Mouse (Mus musculus): ENCODE measurements around the gene Plcb1. TPM values are rescaled to one million over a fixed set of nuclear protein-coding genes. Genes with fewer than 3 reads are reported as not detected.

Plcb1 gene
- polyA plus RNA-seq, 1 experiment: 2.1 TPM

DNA sequence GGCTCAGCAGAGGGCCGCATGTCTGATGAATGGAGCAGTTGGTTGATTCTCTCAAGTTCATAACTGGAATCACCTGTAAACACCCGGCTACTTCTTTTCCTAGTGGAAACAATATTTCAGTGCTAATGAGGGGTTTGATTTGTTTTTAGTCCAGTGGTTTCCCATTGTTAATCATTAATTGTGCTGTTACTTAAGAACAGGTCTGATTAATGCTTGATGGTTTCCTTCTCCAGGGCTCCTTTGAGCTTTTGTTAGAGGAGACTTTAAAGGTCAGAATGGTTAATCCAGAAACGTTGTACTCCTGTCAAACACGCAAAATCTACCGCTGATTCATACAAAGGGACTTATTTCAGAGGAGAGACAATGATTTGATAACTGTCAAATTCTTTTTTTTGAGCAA is 141.2 kb downstream of the Plcb1 start:
- 31% methylated on average over 5 of the region's 5 CpGs for WGBS
- Histone ChIP-seq H3K36me3 (ENCODE audit: control insufficient read depth, insufficient read depth, low read length) (no peaks in the 10 kb centered on the region), H3K4me1 (ENCODE audit: control insufficient read depth, insufficient read depth, insufficient read length, low read length) (no peaks in the 10 kb centered on the region), H3K27me3 (ENCODE audit: control insufficient read depth, insufficient read depth, low read length) (no peaks in the 10 kb centered on the region; the same call in 1 of the 2 replicates), H3K27ac (ENCODE audit: insufficient read depth, low read depth, low read length) (no peak overlapping the region), H3K4me3 (ENCODE audit: low read depth, low read length) (no peak overlapping the region)
- TF ChIP-seq CTCF (IDR thresholded peaks at IDR 0.05; ENCODE audit: extremely low read depth, insufficient read length, insufficient replicate concordance, low read depth, low read length) (no peak), POLR2A (IDR thresholded peaks at IDR 0.05; ENCODE audit: low read depth, low read length) (no peak)

DNA sequence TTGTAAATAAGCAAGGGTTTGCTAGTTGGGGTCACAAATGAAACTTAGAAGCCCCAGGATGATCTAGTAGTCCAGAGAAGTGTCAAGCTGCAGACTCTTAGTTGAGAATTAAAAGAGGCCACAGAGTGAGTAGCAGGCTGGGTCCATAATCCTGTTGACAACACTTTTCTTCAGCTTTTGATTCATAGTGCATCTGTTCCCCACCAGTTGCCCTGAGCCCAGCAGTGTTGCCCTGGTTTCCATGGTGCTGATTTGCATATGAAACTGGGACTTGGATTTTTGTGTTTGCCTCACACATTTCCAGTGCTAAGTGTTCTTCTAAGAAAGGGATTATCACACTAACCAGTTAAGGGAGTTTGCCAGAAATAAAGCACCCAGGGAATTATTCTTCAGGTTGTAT is 143.6 kb downstream of the Plcb1 start:
- TF ChIP-seq POLR2A (IDR thresholded peaks at IDR 0.05; ENCODE audit: low read depth, low read length) (no peak), CTCF (IDR thresholded peaks at IDR 0.05; ENCODE audit: extremely low read depth, insufficient read length, insufficient replicate concordance, low read depth, low read length) (no peak)
- H3K27ac ChIP-seq (ENCODE audit: insufficient read depth, low read depth, low read length): no peak overlapping the region
- H3K36me3 ChIP-seq (ENCODE audit: control insufficient read depth, insufficient read depth, low read length): no peaks in the 10 kb centered on the region
- no peaks in the 10 kb centered on the region for H3K4me1 ChIP-seq (ENCODE audit: control insufficient read depth, insufficient read depth, insufficient read length, low read length)
- H3K27me3 ChIP-seq (ENCODE audit: control insufficient read depth, insufficient read depth, low read length): no peaks in the 10 kb centered on the region
- no peak overlapping the region for H3K4me3 ChIP-seq (ENCODE audit: low read depth, low read length)

DNA sequence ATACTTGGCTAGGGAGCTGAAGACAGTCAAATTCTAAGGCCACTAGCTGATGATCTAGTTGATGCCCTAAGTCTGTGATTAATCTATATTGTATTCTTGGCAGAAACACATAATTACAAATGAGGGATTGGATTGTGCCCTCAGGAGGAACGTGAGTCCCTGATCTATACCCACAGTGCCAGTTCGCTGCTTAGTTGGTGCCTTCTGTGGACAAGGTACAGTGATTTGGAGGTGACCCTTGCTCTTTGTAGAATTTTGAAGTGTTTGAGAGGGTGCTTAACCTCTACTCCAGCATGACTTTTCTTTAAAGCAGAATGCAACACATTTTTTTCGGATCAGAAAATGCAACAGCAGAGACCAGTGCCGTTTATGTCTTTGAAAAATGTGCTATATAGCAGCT is 145.1 kb downstream of the Plcb1 start:
- 75% methylated on average over 4 of the region's 4 CpGs for WGBS
- TF ChIP-seq CTCF (IDR thresholded peaks at IDR 0.05; ENCODE audit: extremely low read depth, insufficient read length, insufficient replicate concordance, low read depth, low read length) (no peak), POLR2A (IDR thresholded peaks at IDR 0.05; ENCODE audit: low read depth, low read length) (no peak)
- Histone ChIP-seq H3K27ac (ENCODE audit: insufficient read depth, low read depth, low read length) (no peak overlapping the region), H3K27me3 (ENCODE audit: control insufficient read depth, insufficient read depth, low read length) (no peaks in the 10 kb centered on the region), H3K4me1 (ENCODE audit: control insufficient read depth, insufficient read depth, insufficient read length, low read length) (no peaks in the 10 kb centered on the region), H3K4me3 (ENCODE audit: low read depth, low read length) (no peak overlapping the region), H3K36me3 (ENCODE audit: control insufficient read depth, insufficient read depth, low read length) (no peaks in the 10 kb centered on the region)

GRCm38 (mm10) chr2:134931756-134932421 is 146.0 kb downstream of the Plcb1 start:
- Histone ChIP-seq H3K36me3 (ENCODE audit: control insufficient read depth, insufficient read depth, low read length) (no peaks in the 10 kb centered on the region), H3K4me3 (ENCODE audit: low read depth, low read length) (no peak overlapping the region), H3K27me3 (ENCODE audit: control insufficient read depth, insufficient read depth, low read length) (no peaks in the 10 kb centered on the region), H3K27ac (ENCODE audit: insufficient read depth, low read depth, low read length) (no peak overlapping the region), H3K4me1 (ENCODE audit: control insufficient read depth, insufficient read depth, insufficient read length, low read length) (no peaks in the 10 kb centered on the region)
- TF ChIP-seq CTCF (IDR thresholded peaks at IDR 0.05; ENCODE audit: extremely low read depth, insufficient read length, insufficient replicate concordance, low read depth, low read length) (no peak), POLR2A (IDR thresholded peaks at IDR 0.05; ENCODE audit: low read depth, low read length) (no peak)
- WGBS: 36% methylated on average over 5 of the region's 5 CpGs

GRCm38 (mm10) chr2:134935469-134935868 is 149.6 kb downstream of the Plcb1 start:
- TF ChIP-seq CTCF (IDR thresholded peaks at IDR 0.05; ENCODE audit: extremely low read depth, insufficient read length, insufficient replicate concordance, low read depth, low read length) (no peak), POLR2A (IDR thresholded peaks at IDR 0.05; ENCODE audit: low read depth, low read length) (no peak)
- 89% methylated on average over 2 of the region's 2 CpGs for WGBS
- H3K27ac ChIP-seq (ENCODE audit: insufficient read depth, low read depth, low read length): no peak overlapping the region
- H3K4me1 ChIP-seq (ENCODE audit: control insufficient read depth, insufficient read depth, insufficient read length, low read length): no peaks in the 10 kb centered on the region
- H3K36me3 ChIP-seq (ENCODE audit: control insufficient read depth, insufficient read depth, low read length): no peaks in the 10 kb centered on the region
- no peak overlapping the region for H3K4me3 ChIP-seq (ENCODE audit: low read depth, low read length)
- H3K27me3 ChIP-seq (ENCODE audit: control insufficient read depth, insufficient read depth, low read length): no peaks in the 10 kb centered on the region

- Histone ChIP-seq H3K4me3 (ENCODE audit: low read depth, low read length) (no peak overlapping the region), H3K36me3 (ENCODE audit: control insufficient read depth, insufficient read depth, low read length) (no peaks in the 10 kb centered on the region), H3K27me3 (ENCODE audit: control insufficient read depth, insufficient read depth, low read length) (no peaks in the 10 kb centered on the region), H3K4me1 (ENCODE audit: control insufficient read depth, insufficient read depth, insufficient read length, low read length) (no peaks in the 10 kb centered on the region), H3K27ac (ENCODE audit: insufficient read depth, low read depth, low read length) (no peak overlapping the region)
- TF ChIP-seq POLR2A (IDR thresholded peaks at IDR 0.05; ENCODE audit: low read depth, low read length) (no peak), CTCF (IDR thresholded peaks at IDR 0.05; ENCODE audit: extremely low read depth, insufficient read length, insufficient replicate concordance, low read depth, low read length) (no peak)
- WGBS: 71% methylated on average over 6 of the region's 6 CpGs
These were observed 150.2 kb downstream of the Plcb1 start for GRCm38 (mm10) chr2:134935970-134936649.

DNA sequence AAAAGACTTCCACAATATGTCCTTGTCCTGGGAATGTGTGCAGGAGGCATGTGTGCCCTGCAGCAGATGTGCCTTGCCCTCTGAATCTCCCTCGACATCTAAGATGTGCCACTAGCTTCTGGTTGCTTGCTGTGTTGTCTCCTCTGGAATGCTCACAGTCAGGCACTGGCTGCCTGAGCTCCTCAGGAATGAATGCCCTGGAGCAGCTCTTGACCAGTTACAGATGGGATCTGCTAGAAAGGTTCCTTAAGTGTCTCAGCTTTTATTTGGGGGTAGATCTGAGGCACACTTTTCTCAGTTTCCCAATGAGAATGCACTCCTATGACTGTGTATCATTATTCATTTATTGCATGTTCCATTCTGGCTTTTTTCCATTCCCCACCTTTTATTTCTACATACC is 151.8 kb downstream of the Plcb1 start:
- no peak for TF ChIP-seq CTCF (IDR thresholded peaks at IDR 0.05; ENCODE audit: extremely low read depth, insufficient read length, insufficient replicate concordance, low read depth, low read length)

More for the DNA sequence above, 151.8 kb downstream of the Plcb1 start:
- WGBS: 69% methylated on average over 1 of the region's 1 CpGs
- no peaks in the 10 kb centered on the region for H3K27me3 ChIP-seq (ENCODE audit: control insufficient read depth, insufficient read depth, low read length)
- no peak overlapping the region for H3K4me3 ChIP-seq (ENCODE audit: low read depth, low read length)
- no peaks in the 10 kb centered on the region for H3K4me1 ChIP-seq (ENCODE audit: control insufficient read depth, insufficient read depth, insufficient read length, low read length)
- no peak overlapping the region for H3K27ac ChIP-seq (ENCODE audit: insufficient read depth, low read depth, low read length)
- H3K36me3 ChIP-seq (ENCODE audit: control insufficient read depth, insufficient read depth, low read length): no peaks in the 10 kb centered on the region
